Comparison of ENCODE assay signal across 15 mouse cellular contexts in genomic region chr17:73324732-73325131, GRCm38 (mm10).
A peak's percentile ranks its signal among the peaks of the same experiment; 100 is the strongest.
DNase-seq lines count a peak whose midpoint lies in the region; ATAC-seq lines count a peak whose summit lies in the region.
"Had no signal": no experiment of that assay in that cellular context is flagged by ENCODE, and none has a peak within 500 bp of the region (broad histone marks: within the 10 kb centered on the region; RNA-seq: fewer than 3 reads in every experiment).

No protein-coding gene starts in this region.

- no peaks in the 10 kb centered on the region for H3K9me3 ChIP-seq in neural tube, embryonic 12.5 days
- H3K9me3 ChIP-seq: forebrain, embryonic 15.5 days; heart, embryonic 12.5 days; limb, embryonic 15.5 days had no signal

- peak; percentile 65 for DNase-seq in left cerebral cortex, postnatal 4 days
- no peak for DNase-seq in left cerebral cortex, adult 11 months (ENCODE audit: low spot score)
- peak; percentile 37 for DNase-seq in cerebellum, adult 11-12 months
- DNase-seq in cerebellum, postnatal 10 days, result peak; percentile 86 to 88
- no peak for DNase-seq in right cerebral cortex, postnatal 25 days
- DNase-seq in kidney, postnatal 14 days, result no peak
- DNase-seq: gastrocnemius, postnatal 10 days; kidney, adult 18-20 months; lung, adult 18-20 months had no signal

- H3K36me3 ChIP-seq in neural tube, embryonic 12.5 days, result no peaks in the 10 kb centered on the region
- H3K36me3 ChIP-seq: forebrain, embryonic 15.5 days; heart, embryonic 12.5 days; limb, embryonic 15.5 days had no signal

- 30% methylated on average over 6 of the region's 6 CpGs for WGBS in neural tube, embryonic 12.5 days

- H3K4me1 ChIP-seq in neural tube, embryonic 12.5 days, result peaks cover 20% of the 10 kb centered on the region

- H3K4me3 ChIP-seq in neural tube, embryonic 12.5 days, result no peak overlapping the region
- H3K4me3 ChIP-seq: forebrain, embryonic 15.5 days; heart, embryonic 12.5 days; limb, embryonic 15.5 days had no signal

- no peaks in the 10 kb centered on the region for H3K27me3 ChIP-seq in neural tube, embryonic 12.5 days (replicated peaks)
- H3K27me3 ChIP-seq: forebrain, embryonic 15.5 days; heart, embryonic 12.5 days had no signal

- H3K9ac ChIP-seq in neural tube, embryonic 12.5 days, result no peak overlapping the region
- H3K9ac ChIP-seq: forebrain, embryonic 15.5 days; heart, embryonic 12.5 days; limb, embryonic 15.5 days had no signal

- H3K27ac ChIP-seq in neural tube, embryonic 12.5 days, result no peak overlapping the region; the same call in 1 of the 2 replicates
- H3K27ac ChIP-seq: forebrain, embryonic 15.5 days; limb, embryonic 15.5 days; macrophage had no signal

- intact Hi-C loops in left cerebral cortex, postnatal 4 days (cut with DNase I), result no loop called here

- 0 out of 2 replicates have a peak, but pooled peaks have one; percentile 66 for ATAC-seq in neural tube, embryonic 12.5 days (ENCODE audit: low FRiP score, low read depth)
- ATAC-seq: CD4-positive, CD25-positive, alpha-beta regulatory T cell, adult 4 months; forebrain, embryonic 15.5 days had no signal

- 0 out of 2 replicates have a peak overlapping the region, but pooled peaks have one; percentile 4 for H3K4me2 ChIP-seq in neural tube, embryonic 12.5 days (replicated peaks)
- H3K4me2 ChIP-seq: forebrain, embryonic 15.5 days; heart, embryonic 12.5 days; limb, embryonic 15.5 days had no signal

Comparison
In these comparisons a context has a peak if more than half of its experiments do, and no peak if none do; other contexts are left out.
1. DNase-seq: peak in left cerebral cortex, postnatal 4 days (single experiment), cerebellum, adult 11-12 months (single experiment) and cerebellum, postnatal 10 days (2 of 2); none in left cerebral cortex, adult 11 months (single experiment), right cerebral cortex, postnatal 25 days (single experiment) and kidney, postnatal 14 days (single experiment).